Mouse (Mus musculus): ENCODE measurements around the gene Nup107.

DNA sequence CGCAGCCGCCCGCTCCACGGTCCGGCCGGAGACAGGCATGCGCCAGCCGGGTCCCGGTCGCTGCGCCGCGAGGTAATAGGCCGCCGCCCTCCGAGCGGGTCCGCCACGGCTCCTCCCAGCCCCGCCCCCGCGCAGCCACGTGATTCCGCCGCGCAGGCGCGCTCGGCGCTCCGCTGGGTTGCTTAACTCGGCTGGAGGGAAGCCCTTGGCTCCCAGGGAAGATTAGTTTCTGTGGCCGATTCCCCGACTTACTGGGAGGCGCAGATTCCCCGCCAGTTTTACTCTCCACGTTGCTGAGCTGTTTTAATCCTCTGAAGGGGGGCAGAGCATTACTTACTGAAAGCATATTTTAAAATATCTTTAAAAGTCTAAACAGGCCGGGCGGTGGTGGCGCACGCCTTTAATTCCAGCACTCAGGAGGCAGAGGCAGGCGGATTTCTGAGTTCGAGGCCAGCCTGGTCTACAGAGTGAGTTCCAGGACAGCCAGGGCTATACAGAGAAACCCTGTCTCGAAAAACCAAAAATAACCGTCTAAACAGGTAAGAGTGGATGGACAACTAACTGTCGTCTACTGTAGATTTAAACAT lies 46.1 kb downstream of the Nup107 start, which contains the start of gene Slc35e3:
- TF ChIP-seq CTCF (IDR thresholded peaks at IDR 0.05; ENCODE audit: control insufficient read depth, insufficient read depth, low read length), result no peak
- TF ChIP-seq POLR2A (IDR thresholded peaks at IDR 0.05; ENCODE audit: borderline replicate concordance, control insufficient read depth, low read depth, low read length), result peak; percentile 32; the same call in 1 of the 2 replicates
